Mouse (Mus musculus): ENCODE measurements around the gene Gm609.
"Not testable (repeated sequence)": the region's sequence is repeated elsewhere in the genome, so short reads cannot be mapped to it uniquely, and the experiment has no call there.

Gm609 gene

GRCm38 (mm10) chr16:45492927-45493326 lies at the start of gene Gm609:
TSS of gene Gm609 (minus strand) at chr16:45492969.
- DNase-seq (ENCODE audit: low read depth, low spot score): no peak

- no peak for DNase-seq (ENCODE audit: low read depth, low spot score)
These were observed 49.3 kb upstream of the Gm609 start for GRCm38 (mm10) chr16:45542108-45542507.

- DNase-seq (ENCODE audit: low read depth, low spot score): not testable (repeated sequence)
These were observed 45.6 kb upstream of the Gm609 start for GRCm38 (mm10) chr16:45538342-45538741.

- DNase-seq (ENCODE audit: low read depth, low spot score): no peak
These were observed 42.2 kb upstream of the Gm609 start, which contains the start of gene Slc9c1 for GRCm38 (mm10) chr16:45535009-45535408. TSS of gene Slc9c1 (plus strand) at chr16:45535309.

- DNase-seq (ENCODE audit: low read depth, low spot score): no peak
These were observed 39.2 kb upstream of the Gm609 start, which contains the start of gene Gm17783 for GRCm38 (mm10) chr16:45531950-45532349. TSS of gene Gm17783 (minus strand) at chr16:45532050.

- DNase-seq (ENCODE audit: low read depth, low spot score): no peak
These were observed 32.8 kb upstream of the Gm609 start for GRCm38 (mm10) chr16:45525551-45525950.

GRCm38 (mm10) chr16:45495326-45495725 lies 2.6 kb upstream of the Gm609 start:
- no peak for DNase-seq (ENCODE audit: low read depth, low spot score)

GRCm38 (mm10) chr16:45476991-45477390 lies 15.8 kb downstream of the Gm609 start:
- DNase-seq (ENCODE audit: low read depth, low spot score): no peak

- not testable (repeated sequence) for DNase-seq (ENCODE audit: low read depth, low spot score)
These were observed 20.9 kb downstream of the Gm609 start for GRCm38 (mm10) chr16:45471836-45472235.

GRCm38 (mm10) chr16:45454762-45455161 lies 38.0 kb downstream of the Gm609 start:
- DNase-seq (ENCODE audit: low read depth, low spot score): no peak

GRCm38 (mm10) chr16:45437230-45437739 lies 55.5 kb downstream of the Gm609 start:
- DNase-seq (ENCODE audit: low read depth, low spot score): no peak

- DNase-seq (ENCODE audit: low read depth, low spot score): no peak
These were observed 57.2 kb downstream of the Gm609 start for GRCm38 (mm10) chr16:45435591-45435990.

GRCm38 (mm10) chr16:45427651-45428050 lies 65.1 kb downstream of the Gm609 start:
- no peak for DNase-seq (ENCODE audit: low read depth, low spot score)

- DNase-seq (ENCODE audit: low read depth, low spot score): peak; percentile 42
These were observed 79.3 kb downstream of the Gm609 start for GRCm38 (mm10) chr16:45413497-45413896.

GRCm38 (mm10) chr16:45409064-45409446 lies 83.7 kb downstream of the Gm609 start:
- not testable (repeated sequence) for DNase-seq (ENCODE audit: low read depth, low spot score)

- DNase-seq (ENCODE audit: low read depth, low spot score): peak; percentile 45
These were observed 84.2 kb downstream of the Gm609 start, which contains the start of gene Cd200 for GRCm38 (mm10) chr16:45408425-45409063. TSS of gene Cd200 (minus strand) at chr16:45409053.

- DNase-seq (ENCODE audit: low read depth, low spot score): no peak
These were observed 84.9 kb downstream of the Gm609 start for GRCm38 (mm10) chr16:45407645-45408400.

- no peak for DNase-seq (ENCODE audit: low read depth, low spot score)
These were observed 85.7 kb downstream of the Gm609 start for GRCm38 (mm10) chr16:45407091-45407490.

- DNase-seq (ENCODE audit: low read depth, low spot score): no peak
These were observed 89.8 kb downstream of the Gm609 start for GRCm38 (mm10) chr16:45402951-45403350.

GRCm38 (mm10) chr16:45402036-45402435 lies 90.7 kb downstream of the Gm609 start:
- no peak for DNase-seq (ENCODE audit: low read depth, low spot score)

GRCm38 (mm10) chr16:45399947-45400555 lies 92.7 kb downstream of the Gm609 start:
- peak; percentile 17 for DNase-seq (ENCODE audit: low read depth, low spot score)

GRCm38 (mm10) chr16:45399411-45399810 lies 93.4 kb downstream of the Gm609 start:
- DNase-seq (ENCODE audit: low read depth, low spot score): no peak
